Mouse (Mus musculus) embryo, embryonic 9.5 days (tissue): ENCODE results near the gene Rnpep.

Source experiments
- DNase-seq: peaks from one replicate; pipeline ENCODE4 v3.0.0-alpha.2; 2017; ENCODE audit errors: extremely low spot score

Gene Rnpep

DNA sequence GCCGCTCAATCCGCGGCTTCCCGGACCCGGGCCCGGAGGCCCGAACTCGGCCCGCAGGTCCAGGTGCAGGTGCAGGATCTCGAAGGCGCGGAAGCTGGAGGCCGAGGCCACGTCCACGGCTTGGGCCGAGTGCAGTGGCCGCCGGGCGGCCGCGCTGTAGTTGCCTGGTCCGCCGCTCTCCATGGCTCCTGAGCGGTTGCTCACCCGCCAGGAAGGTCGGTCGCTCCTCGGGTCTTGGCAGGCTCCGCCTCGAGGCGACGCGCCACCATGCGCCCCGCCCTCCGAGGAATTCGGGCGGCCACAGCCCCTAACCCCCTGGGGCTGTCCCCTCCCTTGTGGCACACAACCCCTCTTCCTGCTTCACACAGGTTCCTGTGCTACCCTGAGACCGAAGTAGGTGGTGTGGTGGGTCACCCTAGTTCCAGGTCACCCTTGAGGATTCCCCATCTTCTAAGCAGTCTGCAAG, at the start of gene Rnpep:
Gene Rnpep, minus strand, starts transcription at position 259 of the 466 bp plus-strand sequence.
- peak; percentile 85 for DNase-seq

DNA sequence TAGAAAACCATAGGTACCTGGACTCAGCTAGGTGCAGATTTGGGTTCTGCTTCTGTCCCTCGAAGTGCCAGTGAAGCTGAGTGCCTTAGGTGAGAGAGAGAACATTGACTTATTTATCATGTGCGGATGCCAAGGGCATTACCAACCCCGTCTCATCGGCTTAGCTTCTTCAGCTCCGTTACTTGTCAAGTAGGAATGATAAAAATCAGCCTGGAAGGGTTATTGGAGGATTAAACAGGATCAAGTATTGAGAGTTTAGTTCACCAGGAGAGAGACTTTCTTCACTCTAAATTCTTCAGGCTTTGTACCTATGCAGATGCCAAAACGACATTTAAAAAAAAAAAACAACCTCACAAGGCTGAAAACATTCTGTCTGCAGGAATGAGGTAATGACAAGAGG, 46.7 kb upstream of the Rnpep start:
- no peak for DNase-seq

DNA sequence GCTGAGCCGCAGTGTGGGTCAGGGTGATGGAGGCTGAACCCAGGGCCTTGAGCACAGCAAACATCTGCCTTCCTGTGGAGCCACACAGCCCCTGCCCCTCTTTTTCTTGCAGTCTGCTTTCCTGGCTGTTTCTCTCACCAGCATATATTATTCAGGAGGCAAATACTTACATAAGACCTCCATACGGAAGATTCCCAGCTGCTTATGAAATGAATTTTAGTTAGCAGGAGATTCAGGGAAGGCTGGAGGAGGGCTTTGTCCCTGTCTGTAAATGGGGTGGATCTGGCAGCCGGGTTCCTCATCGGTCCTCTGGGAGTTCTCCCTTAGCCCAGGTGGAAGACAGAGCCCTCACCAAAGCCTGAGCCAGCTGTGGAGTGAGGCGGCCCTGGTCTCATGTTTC, 44.5 kb upstream of the Rnpep start:
- DNase-seq: no peak

DNA sequence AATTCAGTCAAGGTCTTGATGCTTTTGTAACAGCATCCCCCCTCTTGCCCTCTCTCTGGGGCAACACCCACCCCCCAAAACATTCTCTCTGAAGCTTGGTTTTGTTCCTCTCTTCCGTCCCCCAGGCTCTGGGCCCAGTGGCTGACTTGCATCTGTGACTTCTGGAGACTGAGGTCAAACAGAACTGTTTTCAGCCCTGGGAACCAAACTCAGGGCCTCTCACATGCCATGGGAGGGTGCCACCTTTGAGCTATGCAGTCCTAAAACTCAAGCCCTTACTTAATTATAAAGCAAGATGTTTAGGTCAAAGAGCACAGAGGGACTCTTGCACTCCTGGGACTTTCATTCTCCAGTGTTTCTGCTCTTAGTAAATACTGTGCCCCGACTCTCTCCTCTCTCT, 42.0 kb upstream of the Rnpep start:
- DNase-seq: no peak

DNA sequence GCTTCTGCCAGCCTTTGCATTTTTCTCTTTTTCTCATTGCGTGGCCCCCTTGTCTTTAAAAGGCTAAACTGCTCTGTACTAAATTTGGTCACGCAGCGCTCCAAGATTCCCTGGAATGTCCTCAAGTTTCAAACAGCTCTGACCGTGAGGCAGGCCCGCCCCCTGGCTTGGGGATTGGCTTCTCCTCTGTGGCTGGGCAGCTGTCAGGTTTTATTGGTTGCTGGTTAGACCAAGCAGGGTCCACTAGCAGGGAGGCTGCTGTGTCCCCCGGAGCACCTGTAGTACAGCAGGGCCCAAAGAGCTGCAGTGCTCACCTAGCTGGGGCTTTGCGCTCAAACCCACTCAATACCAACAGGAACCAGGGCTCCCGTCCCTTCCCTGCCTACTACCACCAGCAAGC, 40.7 kb upstream of the Rnpep start, which contains the start of gene Lmod1:
Gene Lmod1, plus strand, starts transcription at position 237 of the 400 bp plus-strand sequence.
- DNase-seq: peak; percentile 71

DNA sequence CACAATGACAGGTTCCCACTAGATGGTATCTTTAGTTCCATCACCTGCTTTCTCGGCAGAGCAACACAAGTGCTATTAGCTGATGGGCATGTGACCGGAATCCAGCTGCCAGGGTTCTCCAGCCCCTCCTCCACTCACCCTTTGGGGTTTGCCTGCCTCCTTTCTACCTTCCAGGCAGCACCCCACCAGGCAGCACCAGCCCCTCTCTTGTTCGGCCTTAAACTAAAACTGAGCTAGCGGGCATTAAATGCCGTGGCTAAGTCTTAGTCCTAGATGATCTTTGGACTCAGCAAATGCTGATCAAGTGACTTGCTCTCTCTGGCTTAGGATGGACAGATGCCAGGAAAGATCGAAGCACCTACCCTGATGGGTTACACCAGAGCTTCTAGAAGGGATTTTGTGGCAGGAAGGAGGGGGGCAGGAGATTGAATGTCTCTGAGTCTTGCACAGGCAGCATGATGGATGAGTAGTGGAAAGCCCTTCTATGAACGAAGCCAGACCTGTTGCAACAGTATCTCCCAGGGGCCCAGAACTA, 39.5 kb upstream of the Rnpep start:
- no peak for DNase-seq

DNA sequence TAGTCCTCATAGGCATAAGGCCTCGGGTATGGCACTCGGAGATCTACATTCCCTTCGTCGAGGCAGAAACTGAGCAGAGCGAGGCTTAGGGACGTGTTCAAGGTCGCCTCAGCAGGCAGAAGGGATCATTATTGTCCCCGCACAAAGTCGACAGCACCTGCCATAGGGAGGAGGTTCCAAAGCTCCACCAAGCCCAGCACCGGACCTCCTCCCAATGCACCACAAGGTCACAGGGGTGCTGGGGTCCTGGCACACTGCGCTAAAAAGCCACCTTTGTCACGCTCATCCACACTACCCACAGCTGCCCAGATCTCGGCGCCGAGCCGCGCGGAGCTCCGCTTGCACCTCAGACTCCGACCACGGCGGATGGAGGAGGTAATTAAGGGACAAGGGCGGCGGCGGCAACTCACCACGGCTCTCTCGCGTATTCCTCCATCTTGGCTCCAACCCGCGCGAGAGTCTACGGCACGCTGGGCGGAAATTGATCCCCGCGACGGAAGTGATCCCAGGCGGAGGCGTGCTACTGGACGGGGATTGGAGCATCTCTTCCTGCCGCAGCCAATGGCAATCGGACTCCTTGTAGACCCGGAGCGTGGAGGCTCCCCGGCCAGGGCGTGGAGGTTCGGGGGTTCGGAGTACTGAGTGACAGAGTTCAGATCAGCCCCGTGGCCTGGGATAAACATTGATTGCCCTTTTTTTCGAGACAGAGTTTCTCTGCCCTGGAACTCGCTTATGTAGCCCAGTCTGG, 29.6 kb upstream of the Rnpep start, which contains the start of gene Timm17a:
Gene Timm17a, minus strand, starts transcription at position 495 of the 748 bp plus-strand sequence.
- peak; percentile 94 for DNase-seq

DNA sequence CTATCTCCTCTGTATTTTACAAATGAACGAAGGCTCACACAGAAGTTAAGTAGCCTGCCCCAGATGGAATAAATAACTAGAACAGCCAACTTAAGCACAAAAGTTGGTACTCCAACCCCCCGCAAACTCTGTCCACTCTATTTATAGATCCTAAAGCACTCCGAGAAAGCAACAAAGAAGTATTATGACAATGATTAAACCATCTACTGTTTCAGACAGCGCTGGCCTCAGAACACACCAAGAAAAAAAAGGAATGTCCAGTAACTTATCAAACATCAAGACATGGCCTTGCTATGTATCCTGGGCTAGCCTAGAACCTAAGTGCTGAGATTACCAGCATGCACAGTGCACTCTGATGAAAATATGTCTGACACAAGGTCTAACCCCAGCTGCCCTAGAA, 28.3 kb upstream of the Rnpep start:
- no peak for DNase-seq

DNA sequence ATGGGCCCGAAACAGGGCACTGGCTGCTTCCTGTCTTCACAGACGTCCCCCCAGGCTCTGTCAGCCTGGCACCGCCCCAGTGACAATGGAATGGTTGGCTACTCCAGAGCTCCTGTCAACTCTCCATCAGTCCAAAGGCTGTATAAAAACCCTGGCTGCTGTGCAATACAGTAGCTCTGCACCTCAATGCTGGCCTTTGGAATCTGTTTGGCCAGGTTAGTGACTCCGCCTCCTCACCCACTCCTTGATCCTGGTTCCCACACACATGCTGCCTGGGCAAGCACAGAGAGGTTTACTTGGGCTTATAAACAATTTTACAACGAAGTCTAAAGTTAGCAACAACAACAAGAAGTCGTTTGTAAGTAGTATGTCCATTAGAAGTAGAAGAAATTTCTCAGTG, 27.5 kb upstream of the Rnpep start:
- no peak for DNase-seq

DNA sequence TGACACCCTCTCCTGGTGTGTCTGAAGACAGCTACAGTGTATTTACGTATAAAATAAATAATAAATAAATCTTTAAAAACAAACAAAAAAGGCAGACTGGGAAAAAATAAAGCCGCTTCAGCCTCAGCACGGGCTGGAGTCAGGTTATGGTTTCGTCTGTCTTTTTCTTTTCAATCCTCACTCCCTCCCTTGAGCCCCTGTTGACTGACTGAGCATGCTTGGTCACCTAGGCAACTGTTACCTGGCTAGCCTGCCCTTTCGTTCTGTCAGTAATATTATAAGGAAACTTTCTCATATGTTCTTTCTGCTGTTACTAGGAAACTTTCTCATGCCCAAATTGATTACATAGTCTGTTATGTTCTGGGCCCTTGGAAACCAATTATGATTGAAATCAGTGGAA, 7.0 kb upstream of the Rnpep start:
- no peak for DNase-seq

DNA sequence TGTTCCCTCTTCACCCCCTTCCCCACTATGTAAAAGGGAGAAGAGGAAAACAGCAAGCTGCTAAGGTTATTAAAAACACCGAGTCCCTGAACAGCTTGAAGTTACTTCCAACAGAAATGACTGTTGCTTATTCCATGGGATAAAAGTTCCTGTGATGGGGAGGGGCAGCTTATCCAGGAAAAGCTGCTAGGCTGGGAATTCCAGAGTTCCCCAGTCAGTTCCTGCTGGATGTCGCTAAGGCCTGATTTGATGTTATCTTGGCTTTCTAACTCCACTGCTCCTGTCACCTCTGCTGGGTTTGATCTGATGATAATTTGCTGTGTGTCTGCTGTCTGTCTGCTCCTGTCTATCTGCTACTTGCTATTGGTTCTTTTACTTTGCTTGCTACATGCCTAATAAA, 2.4 kb upstream of the Rnpep start:
- no peak for DNase-seq

DNA sequence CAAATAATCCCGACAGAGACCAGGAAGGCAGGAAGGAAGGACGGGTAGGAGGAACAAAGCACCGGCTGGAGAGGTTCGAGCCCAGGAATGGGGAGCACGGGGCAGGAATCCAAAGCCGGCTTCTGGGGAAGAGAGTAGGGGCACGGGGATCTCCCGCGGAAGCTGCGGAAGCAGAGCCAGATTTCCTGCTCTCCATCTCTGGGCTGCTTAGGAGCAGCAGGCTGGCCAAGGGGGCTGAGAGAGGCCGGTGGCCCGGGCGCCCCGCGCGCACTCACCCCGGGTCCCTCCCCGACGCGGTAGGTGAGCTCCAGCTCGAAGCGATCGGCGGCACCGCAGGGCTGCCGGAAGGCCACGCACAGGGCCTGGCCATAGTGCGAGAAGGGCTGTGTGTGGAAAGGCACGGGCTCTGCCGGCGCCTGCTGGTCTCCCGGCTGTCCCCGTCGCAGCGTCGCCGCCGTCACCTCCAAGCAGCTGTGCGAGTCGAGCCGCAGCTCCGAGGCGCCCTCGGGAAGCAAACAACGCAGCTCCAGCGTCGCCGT, 528 bp downstream of the Rnpep start:
- peak; percentile 76 for DNase-seq

DNA sequence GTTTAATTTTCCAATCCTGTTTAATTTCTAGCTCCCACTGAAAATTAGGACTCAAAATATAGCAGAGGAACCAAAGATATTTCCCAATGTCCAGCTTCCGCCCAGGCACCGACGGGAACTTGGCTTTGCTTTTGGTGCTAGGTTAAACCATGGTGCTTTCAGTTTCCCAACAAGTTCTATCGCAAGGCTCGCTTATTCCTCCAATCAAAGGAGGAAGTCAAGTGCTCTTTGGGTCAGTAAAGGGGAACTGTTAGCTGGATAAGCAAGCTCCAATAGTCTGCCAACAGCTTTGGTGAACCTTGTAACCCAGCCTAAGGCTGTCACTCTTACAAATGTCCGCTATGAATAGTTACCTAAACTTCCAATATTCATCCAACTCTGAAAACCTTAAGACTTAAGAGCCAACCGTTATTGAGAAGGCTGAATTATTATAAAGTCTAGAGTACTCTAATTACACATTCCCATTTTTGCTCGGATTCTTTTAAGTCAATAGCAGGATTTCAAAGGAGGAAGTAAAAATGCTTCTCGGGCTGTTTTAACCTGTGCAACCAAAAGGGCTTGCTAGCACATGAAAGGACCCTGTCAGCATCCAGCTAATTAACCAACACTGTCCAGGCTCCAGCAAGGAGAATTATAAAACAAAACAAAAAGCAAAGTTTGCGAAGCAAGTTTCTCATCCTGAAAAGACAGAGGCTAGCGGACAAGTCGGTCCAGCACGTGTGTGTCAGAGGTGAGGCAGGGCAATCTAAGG, 1.2 kb downstream of the Rnpep start:
- no peak for DNase-seq

DNA sequence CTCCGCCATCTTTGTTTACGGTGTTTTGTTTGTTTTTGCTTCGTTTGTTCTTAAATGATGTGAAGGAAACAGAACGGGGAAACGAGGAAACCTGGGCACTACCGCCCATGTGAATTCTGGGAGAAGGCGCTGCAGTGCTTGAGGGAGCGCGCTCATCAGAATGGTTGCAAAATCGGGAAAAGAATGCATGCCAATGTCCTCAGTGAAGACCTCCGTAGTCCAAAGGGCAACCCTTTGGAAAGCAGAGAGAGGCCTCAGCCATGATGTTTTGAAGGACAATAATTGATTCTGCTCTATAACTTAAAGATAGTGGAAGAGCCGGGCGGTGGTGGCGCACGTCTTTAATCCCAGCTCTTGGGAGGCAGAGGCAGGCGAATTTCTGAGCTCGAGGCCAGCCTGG, 2.0 kb downstream of the Rnpep start:
- no peak for DNase-seq

DNA sequence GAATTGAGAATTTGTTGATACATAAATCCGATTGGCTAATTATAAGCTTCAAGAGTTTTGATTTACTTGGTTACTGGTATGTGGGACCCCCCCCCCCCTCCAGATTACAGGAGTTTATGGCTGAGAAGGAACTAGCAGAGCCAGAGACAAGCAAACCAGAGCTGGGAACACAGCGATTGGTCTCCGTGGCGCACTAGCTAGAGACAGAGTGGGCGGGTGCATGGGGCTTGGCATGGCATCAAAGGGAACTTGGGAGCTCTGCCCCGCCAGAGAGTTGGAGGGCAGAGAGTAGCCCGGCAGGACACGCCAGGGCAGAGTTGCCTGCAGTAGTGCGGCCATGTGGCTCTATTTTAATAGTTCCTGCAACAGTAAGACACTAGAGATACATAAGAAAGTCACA, 3.2 kb downstream of the Rnpep start:
- DNase-seq: no peak

DNA sequence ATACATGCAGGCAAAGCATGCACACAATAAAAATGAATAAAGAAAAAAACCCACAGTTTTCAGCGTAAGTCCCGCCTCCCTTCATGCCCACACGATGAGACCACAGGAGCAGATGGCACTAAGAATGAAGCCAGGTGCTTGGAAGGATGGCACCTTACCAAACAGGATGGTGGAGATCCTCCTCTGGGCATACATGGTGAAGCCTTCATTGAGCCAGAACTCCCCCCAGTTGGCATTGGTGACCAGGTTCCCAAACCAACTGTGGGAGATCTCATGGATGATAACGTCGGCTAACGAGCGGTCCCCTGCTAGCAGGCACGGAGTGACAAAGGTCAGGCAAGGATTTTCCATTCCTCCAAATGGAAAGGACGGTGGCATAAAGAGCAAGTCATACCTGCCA, 12.5 kb downstream of the Rnpep start:
- DNase-seq: no peak

DNA sequence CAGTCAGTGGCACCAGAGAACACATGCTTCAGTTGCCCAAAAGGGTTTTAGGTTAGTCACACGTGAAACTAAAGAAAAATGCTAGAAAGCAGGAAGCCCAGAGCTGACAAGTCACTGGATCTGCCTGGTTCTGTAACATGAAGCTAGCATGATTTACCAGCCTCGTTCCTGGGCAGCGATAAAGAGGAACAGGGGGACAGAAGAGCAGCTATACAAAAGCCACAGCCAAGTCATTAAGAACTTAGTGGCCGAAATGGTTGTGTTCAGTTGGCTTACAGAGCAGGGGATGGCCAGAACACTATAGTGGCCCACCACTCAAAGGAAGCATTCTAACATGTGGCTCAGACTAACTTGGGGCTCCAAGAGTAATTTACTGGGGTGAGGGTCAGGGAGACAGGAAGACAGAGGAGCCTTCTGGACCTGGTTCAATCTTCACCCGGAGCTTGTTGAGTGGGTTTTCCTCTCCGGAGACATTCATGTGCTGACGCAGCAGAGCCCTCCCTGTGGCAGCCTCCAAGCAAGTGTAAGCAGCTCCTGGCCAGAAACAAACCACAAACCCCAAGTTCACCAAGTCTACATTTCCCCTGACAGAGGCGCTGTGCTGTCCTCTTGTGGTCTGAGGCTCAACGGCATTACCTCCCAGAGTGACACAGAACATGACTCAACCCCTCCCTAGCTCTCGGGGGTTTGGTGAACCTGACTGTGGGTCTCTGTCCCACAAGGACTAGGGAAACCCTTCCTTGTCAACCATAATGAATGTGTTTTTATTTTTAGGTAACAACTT, 16.0 kb downstream of the Rnpep start:
- no peak for DNase-seq

DNA sequence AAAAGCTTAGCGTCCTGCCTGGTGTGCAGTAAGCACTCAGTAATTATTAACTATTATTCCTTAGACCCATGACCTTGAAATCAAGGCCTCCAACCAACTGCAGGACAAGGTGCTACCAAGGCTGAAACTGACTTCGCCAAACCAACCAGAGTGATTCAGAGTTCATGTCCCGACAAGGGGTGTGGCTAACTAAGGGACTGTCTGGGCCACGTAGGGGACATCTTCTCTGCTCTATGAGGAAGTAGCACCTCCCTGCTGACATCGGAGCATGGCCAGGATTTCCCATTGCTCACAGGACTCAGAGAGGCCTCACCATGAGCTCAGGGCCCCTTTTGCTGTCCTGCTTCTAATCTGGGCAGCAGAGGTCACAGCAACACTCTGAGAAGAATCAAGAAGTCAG, 18.1 kb downstream of the Rnpep start:
- no peak for DNase-seq

DNA sequence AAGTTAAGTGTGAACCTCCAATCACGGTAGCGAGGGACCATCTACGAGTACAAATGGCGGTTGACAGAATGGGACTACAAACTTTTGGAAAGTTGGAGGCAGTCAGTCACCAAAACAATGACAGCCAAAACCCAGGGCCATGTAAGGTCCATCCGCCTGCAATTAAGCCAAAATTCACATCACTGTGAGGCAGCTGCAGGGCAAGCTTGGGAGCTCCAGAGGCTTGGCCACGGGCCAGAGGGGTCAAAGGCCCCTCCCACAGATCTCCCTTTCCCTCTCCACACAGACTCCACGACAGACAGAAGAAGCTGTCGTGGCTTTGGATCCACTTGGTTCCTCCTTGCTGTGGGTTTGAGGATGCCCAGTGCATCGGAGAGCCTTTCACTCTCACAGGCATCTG, 20.6 kb downstream of the Rnpep start:
- no peak for DNase-seq

DNA sequence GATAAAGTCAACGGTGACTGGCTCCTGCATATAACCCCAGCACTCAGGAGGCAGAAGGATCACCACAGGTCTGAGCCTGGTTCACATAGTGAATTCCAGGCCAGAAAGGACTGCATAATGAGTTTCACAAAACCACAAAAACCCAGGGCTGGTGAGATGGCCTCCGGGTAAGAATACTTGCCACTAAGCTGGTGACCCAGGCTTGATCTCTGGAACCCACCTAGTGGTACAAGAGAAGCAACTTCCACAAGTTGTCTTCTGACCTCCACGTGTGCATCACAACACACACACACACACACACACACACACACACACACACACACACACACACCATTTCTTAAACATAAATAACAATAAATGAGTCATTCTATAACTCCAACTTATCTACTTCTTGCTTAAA, 21.6 kb downstream of the Rnpep start:
- no peak for DNase-seq

DNA sequence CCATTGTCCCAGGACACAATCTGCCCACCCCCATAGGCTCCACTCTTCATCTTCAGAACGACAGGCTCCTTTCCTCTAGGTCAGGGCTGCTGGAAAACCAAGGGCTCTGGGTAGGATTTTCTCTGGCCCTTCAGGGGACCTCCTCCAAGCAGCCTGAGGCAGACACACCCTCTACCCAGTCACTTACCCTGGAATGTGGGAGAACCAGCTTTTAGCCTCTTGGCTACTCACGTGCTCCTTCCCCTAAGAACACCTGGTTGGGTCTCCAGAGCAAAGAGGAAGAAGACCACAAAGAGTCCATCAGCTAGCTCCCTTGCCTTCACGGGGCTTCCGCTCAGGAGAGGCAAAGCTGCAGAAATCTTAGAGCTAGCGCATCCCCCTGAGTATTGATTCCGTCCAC, 23.0 kb downstream of the Rnpep start:
- DNase-seq: no peak

DNA sequence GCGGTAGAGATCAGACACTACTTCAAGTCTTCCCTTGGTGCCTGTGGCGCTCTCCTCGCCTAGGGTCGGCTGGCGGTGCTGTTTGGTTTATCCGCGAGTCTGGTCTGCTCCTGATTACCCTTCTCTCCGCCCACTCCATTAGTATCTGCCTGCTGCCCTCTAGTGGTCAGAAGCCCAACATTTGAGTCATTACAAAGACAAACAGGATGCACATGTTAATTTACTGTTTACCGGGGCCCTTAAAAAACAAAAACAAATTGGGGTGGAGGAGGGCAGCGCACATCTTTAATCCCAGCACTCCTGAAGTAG, 24.8 kb downstream of the Rnpep start:
- DNase-seq: peak; percentile 89
